Mouse (Mus musculus) kidney, adult 11 months (tissue): ENCODE data around the gene Scoc.
"Not testable (repeated sequence)": the region's sequence is repeated elsewhere in the genome, so short reads cannot be mapped to it uniquely, and the experiment has no call there.

ENCODE experiments used
- DNase-seq: peaks from one replicate; pipeline ENCODE4 v3.0.0; 2022

The Scoc gene

DNA sequence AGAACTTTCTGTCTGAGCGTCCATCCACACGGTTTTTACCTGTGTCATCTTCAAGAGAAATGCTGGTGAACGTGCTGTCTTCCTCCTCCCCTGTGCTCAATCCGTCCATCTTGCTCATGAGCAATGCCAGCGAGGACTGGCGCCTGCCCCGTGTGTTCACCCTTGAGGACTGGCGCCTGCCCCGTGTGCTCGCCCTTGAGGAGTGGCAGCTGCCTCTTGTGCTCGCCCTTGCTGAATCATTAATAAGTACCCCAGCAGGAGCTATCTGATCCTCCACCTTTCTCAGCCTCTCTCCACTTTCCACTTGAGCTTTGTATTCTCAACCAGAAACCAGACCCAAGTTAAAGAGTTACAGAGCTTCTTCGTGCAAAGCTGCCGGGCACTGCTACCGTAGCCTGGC is at the start of gene Scoc:
Gene Scoc (minus strand): TSS at position 170 of the 400 bp plus-strand sequence.
- DNase-seq: peak; percentile 88

DNA sequence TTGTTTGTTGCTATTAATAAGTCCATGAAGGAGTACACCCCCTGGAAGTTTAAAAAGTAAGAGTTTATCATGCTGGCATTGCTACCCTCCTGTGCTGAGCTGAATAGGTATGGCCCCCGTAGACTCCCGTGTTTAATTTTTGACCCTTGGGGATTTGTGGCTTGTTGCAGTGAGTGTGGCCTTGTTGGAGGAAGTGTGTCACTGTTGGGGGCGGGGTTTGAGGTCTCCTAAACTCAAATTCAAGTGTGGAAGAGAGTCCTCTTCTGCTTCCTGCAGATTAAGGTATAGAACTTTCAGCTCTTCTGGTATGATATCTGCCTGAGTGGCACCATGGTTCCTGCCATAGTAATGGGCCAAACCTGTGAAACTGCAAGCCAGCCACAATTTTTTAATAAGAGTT is 1.4 kb upstream of the Scoc start:
- DNase-seq: no peak

GRCm38 (mm10) chr8:83457121-83457520 is 1.1 kb downstream of the Scoc start:
- DNase-seq: peak; percentile 70

DNA sequence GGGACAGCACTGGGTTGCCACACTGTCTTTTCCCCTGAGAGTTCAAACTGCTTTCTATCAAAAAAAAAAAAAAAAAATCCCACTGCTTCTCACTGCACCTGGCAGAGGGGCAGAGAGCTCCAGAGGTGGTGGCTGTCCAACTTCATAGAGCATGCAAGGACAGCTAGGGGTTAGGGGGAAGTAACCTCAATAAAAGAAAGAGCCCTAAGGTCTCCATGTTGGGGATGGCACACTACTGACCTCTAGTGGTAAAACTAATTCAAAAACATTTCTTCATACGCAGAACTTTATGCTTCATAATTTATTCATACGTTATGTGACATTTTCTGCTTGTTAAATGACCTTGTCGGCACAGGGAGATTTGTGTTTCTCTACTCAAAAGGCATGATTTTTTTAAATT is 7.1 kb downstream of the Scoc start:
- DNase-seq: no peak

DNA sequence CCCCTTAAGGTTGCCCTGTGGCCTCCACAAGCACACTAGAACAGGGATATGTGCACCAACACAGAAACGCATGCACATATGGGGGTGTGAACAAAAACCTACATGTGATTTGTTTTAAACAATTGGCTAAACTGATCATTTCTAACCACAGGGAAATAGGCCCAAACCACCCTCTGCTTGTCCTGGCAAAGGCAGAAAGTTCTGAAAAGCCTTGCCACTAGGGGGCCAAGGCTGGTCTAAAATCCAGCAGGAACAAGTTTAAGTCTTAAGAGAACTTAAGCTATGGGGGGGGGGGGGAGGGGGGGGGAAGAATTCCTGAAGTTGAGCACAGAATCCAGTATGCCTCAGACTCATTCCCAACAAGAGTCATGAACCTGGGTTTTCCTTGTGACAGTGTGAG is 8.2 kb downstream of the Scoc start:
- no peak for DNase-seq

DNA sequence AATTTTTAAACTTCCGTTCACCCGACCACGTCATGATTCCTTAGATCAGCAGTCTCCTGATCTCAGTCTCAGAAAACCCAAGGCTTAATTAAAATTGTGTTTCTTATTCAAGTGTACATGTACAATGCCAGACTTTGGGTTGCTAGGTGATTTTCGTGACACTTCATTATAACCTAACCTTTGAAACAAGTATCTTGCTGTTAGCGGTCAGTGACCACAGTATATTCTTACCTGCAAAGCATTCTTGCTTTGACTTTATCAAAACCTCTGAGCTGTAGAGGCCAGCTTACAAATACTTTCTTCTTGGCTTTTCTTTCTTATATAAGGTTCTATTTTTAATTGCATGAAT is 15.2 kb downstream of the Scoc start:
- no peak for DNase-seq

- DNase-seq: peak; percentile 97
Observed at GRCm38 (mm10) chr8:83442243-83443051, 15.7 kb downstream of the Scoc start.

GRCm38 (mm10) chr8:83441656-83442242 is 16.4 kb downstream of the Scoc start:
- DNase-seq: no peak

DNA sequence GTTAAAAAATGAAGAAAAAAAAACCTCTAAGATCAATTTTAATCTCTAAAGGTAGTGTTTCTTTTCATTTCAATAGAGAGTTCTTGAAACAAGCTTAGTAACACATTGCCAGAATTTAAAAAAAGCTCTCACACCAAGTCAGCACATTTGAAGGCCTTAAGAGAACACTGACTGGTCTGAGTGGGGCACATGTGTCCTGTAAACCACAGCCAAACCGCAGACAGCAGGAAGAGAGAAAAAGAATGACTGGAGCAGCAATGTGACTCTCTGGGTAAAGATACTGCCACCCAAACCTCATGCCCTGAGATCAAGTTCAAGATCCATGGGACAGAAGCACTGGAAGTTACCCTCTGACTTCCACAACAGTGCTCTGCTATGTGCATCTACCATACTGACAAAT is 21.1 kb downstream of the Scoc start:
- DNase-seq: no peak

- no peak for DNase-seq
Observed at GRCm38 (mm10) chr8:83429071-83429524, 29.1 kb downstream of the Scoc start.

GRCm38 (mm10) chr8:83428621-83429020 is 29.6 kb downstream of the Scoc start:
- DNase-seq: not testable (repeated sequence)

DNA sequence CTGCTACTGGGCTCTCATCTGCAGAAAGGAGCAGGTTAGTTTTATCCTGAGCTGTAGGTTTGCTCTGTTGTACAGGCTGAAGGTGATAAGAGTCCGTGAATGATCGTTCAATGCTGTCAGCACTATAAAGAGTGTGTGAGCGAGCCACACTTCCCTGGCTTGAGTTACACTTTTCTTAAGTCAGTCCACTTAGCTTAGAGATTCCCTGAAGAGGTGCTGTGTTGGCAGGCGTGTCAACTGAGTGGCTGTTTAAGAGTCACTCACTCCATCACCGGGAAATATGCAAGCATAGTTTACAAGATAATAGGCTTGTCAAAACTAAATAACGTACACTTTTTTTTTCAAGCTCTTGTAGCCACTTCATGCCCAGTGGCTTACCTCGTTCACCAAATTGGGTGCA is 31.2 kb downstream of the Scoc start:
- no peak for DNase-seq

DNA sequence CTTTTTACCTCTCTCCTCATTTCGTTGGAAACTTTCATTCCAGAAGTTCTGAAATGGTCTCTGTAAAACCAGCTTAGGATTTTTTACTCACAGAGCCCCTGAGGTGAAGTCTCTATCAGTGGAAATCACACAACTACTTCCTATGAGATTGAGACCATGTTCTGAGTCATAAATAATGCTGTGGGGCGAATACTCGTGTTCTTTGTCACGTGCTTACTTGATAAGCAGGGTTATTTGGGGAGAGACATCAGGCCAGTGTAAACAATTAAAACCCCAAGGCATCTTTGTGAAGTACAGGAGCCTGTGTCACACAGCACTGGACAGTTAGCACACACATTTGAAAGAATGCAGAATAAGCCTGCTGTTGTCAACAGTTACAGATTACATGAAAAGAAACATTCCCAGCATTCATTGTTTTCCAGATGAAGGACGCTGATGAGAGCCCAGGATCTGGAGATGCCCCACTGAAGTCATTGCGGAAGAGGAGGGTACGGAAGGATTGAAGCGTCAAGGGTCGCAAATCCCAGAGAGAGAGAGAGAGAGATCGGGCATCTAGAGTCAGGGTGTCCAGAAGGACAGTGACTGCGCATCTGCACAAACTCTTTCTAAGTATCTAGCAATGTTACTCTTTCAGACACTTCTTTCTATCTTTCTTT is 32.0 kb downstream of the Scoc start:
- peak; percentile 9 for DNase-seq

GRCm38 (mm10) chr8:83425202-83425601 is 33.0 kb downstream of the Scoc start:
- no peak for DNase-seq

DNA sequence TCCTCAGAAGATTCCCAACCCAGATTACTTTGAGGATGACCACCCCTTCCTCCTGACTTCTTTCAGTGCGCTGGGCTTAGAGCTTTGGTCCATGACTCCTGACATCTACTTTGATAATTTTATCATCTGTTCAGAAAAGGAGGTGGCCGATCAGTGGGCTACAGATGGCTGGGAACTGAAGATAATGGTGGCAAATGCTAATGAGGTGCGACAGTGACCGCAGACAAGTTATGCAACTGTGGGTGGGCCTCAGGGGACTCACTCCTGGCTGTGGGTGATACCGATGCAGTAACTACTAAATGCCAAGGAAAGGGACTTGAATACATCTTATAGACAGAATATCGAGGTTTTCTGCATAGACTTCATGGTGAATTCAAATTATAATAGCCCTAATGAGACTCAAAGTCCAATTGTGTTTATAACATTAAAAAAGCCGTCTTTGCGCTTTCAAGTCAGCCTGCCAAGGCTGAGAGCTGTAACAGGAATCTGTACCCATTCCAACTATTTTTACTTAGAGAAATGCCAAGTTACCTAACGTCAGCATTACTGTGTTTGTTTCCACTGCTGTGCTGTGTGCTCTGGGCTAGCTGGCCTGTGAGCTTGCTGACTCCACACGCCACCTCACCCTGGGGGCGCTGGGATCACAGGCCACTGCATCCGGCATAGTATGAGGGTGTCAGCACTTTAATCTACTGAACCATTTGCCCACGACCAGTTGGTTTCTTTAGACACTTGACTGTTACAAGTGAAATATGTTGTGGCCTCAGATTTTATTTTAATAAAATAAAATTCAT is 35.0 kb downstream of the Scoc start:
- peak; percentile 61 for DNase-seq

- peak; percentile 30 for DNase-seq
Observed at GRCm38 (mm10) chr8:83421354-83421753, 36.8 kb downstream of the Scoc start.

DNA sequence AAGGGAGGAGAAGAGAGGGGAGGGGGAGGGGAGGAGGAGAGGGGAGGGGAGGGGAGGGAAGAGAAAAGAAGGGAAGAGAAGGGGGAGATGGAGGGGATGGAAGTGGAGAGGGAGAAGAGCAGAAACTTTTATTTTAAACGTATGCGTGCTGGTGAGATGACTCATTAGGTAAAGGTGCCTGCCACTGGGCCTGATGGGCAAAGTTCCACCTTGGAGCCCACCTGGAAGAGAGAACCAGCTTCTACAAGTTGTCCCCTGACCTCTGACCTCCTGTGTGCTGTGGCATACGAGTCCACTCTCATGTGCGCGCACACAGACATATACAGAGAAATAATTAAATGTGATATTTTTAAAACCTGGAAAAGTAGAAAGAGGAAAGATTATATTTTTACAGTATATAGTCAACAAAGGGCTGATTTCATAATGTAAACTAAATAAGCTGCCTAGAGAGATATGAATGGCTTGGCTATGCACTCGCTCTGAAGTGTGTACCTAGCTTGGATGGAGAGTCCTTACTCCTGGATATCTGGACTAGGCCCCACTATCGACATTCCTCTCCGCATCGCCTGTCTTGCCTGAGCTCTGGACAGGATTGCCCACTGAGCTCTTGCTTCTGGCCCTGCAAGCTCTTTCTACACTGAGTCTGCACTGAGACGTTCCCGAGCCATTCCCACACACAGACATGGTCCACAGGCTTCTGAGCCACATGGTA is 39.2 kb downstream of the Scoc start:
- DNase-seq: no peak

DNA sequence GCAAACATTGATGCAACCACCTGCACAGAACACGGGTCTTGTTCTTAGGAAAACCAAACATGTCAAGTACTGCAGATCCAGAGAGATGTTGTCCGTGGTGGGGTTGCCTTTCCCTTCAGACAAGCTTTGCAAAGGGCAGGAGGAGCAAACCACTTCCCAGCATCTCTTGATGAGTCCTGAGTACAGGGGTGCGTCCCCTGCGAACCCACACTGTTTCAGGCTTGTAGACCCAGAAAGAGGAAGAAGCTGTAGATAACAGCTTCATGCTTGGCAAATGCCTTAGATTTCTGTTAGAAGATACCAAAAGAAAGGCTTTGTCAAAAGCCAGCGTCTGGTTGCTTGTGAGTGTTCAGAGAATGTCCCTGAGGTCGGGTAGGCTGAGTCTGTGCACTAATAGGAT is 40.2 kb downstream of the Scoc start:
- DNase-seq: no peak

- DNase-seq: no peak
Observed at GRCm38 (mm10) chr8:83416878-83417277, 41.3 kb downstream of the Scoc start.

DNA sequence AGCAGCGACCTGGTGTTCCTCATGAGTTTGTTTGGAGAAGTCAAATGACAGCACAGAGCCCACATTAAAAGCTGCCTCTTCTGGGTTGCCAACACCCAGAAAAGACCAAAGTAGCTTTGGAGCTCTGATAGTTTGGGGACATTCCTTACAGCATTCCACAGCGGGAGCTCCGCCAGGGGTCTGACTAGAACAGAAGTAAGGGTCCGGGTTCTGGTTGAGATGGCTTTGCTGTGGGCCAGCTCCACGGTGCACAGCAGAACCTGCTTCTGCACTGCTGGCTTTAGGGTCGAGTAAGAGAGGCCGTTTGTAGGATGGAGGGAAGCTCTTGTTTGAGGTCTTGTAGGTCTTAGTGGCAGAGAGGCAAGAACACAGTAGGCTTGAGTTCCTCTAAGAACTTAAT is 49.7 kb downstream of the Scoc start:
- DNase-seq: no peak

DNA sequence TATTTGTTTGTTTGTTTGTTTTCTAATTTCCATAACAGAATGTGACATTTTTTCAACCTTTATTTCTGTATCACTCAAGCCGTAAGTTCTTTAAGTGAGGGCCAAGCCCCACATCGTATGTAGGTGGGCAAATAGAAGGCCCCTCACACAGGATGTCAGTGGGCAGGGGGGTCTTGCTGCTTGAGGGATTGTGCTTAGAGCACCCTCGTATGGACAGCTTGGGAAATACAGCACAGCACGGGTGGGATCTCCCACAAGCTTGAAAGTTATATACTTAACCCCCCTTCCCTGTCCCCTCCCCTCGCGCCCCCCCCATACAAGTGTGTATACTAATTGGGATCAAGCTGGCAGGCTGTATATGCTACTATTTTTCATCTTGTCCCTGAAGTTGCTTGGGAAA is 51.4 kb downstream of the Scoc start:
- DNase-seq: no peak

DNA sequence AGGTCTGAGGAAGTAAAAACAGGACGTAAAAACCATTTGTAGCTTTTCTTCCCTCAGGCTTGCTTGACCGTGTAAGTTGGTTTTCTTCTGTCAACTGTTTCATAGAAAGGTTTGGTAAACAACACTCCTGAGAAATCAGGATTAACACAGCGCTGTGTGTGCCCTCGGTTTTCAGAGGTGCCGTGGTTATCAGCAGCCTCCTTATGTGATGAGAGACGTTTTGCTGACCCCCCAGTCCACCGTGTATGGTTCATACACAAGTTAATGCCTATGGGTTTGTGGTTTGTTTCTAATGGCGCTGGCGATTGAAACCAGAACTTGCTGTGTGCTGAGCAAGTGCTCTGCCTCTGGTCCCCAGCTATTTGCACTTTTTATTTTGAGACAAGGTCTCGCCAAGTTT is 52.6 kb downstream of the Scoc start:
- DNase-seq: no peak

- DNase-seq: no peak
Observed at GRCm38 (mm10) chr8:83397726-83398125, 60.5 kb downstream of the Scoc start.
